35 mouse cellular contexts compared by ENCODE assay signal in genomic region chr1:65198861-65199260, GRCm38 (mm10).
"Had no signal": no experiment of that assay in that cellular context is flagged by ENCODE, and none has a peak within 500 bp of the region (broad histone marks: within the 10 kb centered on the region; RNA-seq: fewer than 3 reads in every experiment).

No protein-coding gene starts in this region.

- ATAC-seq: hindbrain, embryonic 16.5 days; hindbrain, postnatal 0 days; inflammation-experienced regulatory T-cells, adult 6 months; intestine, embryonic 15.5 days; intestine, embryonic 16.5 days; intestine, postnatal 0 days had no signal

- H3K36me3 ChIP-seq: intestine, embryonic 15.5 days had no signal

- H3K4me2 ChIP-seq: heart, embryonic 11.5 days; heart, embryonic 12.5 days; heart, embryonic 13.5 days; heart, embryonic 15.5 days; hindbrain, embryonic 12.5 days; hindbrain, embryonic 13.5 days; hindbrain, embryonic 14.5 days; hindbrain, embryonic 15.5 days; intestine, embryonic 15.5 days; kidney, embryonic 15.5 days had no signal

- H3K9ac ChIP-seq: heart, embryonic 12.5 days; heart, embryonic 13.5 days; heart, embryonic 15.5 days; hindbrain, embryonic 12.5 days; hindbrain, embryonic 13.5 days; hindbrain, embryonic 14.5 days; hindbrain, embryonic 15.5 days; intestine, embryonic 15.5 days; kidney, embryonic 15.5 days had no signal

- H3K4me3 ChIP-seq: heart, embryonic 12.5 days; heart, embryonic 13.5 days; heart, embryonic 15.5 days; hindbrain, embryonic 10.5 days; hindbrain, embryonic 12.5 days; hindbrain, embryonic 13.5 days; hindbrain, embryonic 15.5 days; intestine, embryonic 15.5 days; kidney, embryonic 15.5 days; layer of hippocampus, adult 2 months; left cerebral cortex, adult 2 months had no signal

- H3K27ac ChIP-seq: heart, embryonic 13.5 days; heart, embryonic 15.5 days; hindbrain, embryonic 10.5 days; hindbrain, embryonic 12.5 days; hindbrain, embryonic 13.5 days; hindbrain, embryonic 14.5 days; hindbrain, embryonic 15.5 days; hindbrain, postnatal 0 days; intestine, embryonic 15.5 days; kidney, embryonic 15.5 days; kidney, postnatal 0 days; layer of hippocampus, adult 2 months; left cerebral cortex, adult 2 months had no signal

- H3K27me3 ChIP-seq: heart, embryonic 12.5 days; heart, embryonic 13.5 days; heart, embryonic 15.5 days; hindbrain, embryonic 12.5 days; hindbrain, embryonic 13.5 days; hindbrain, embryonic 15.5 days; intestine, embryonic 15.5 days; kidney, embryonic 15.5 days had no signal

- DNase-seq: heart, postnatal 10 days; heart, postnatal 14 days; heart, postnatal 36 days; heart, postnatal 4 days; kidney, adult 11 months; kidney, adult 18-20 months; kidney, adult 2 months; kidney, adult 8-10 months; kidney, adult 9 months; kidney, postnatal 10 days; kidney, postnatal 14 days; kidney, postnatal 25 days; kidney, postnatal 36 days; kidney, postnatal 4 days; layer of hippocampus, adult 9-11 months; layer of hippocampus, postnatal 36 days had no signal

- H3K4me1 ChIP-seq: heart, embryonic 12.5 days; heart, embryonic 13.5 days; heart, embryonic 15.5 days; hindbrain, embryonic 10.5 days; hindbrain, embryonic 12.5 days; hindbrain, embryonic 13.5 days; hindbrain, embryonic 15.5 days; intestine, embryonic 15.5 days; kidney, embryonic 15.5 days had no signal

- H3K9me3 ChIP-seq: heart, embryonic 12.5 days; heart, embryonic 13.5 days; heart, embryonic 15.5 days; hindbrain, embryonic 10.5 days; hindbrain, embryonic 12.5 days; hindbrain, embryonic 13.5 days; hindbrain, embryonic 15.5 days; intestine, embryonic 15.5 days; kidney, embryonic 15.5 days had no signal
